Mouse (Mus musculus) MEL (cell line): ENCODE data around the gene Bbox1. TPM values are rescaled to one million over a fixed set of nuclear protein-coding genes. Genes with fewer than 3 reads are reported as not detected.

ENCODE experiments used
- DNase-seq: peaks from one replicate; pipeline ENCODE4 v3.0.0; 2011; ENCODE audit warnings: low read depth, low spot score
- H3K27ac ChIP-seq: 2 replicates; pipeline ENCODE4 v1.5.1; 2012; ENCODE audit warnings: low read depth, mild to moderate bottlenecking, control low read depth, low read length, moderate library complexity; ENCODE audit not compliant: control insufficient read depth
- H3K27me3 ChIP-seq, 2 experiments: fragments of 150-350 bp in 1 of 2; sonication (generic) in 1 of 2; 2 replicates each; pipeline ENCODE4 v1.6.1; 2012; ENCODE audit warnings: low read length in 2 of 2, mild to moderate bottlenecking in 2 of 2, improper control_type of control experiment in 1 of 2, moderate library complexity in 1 of 2; ENCODE audit not compliant: insufficient read depth in 2 of 2, control insufficient read depth in 1 of 2
- H3K36me3 ChIP-seq, 2 experiments: 2 replicates each; pipeline ENCODE4 v1.6.1; 2012 to 2014; ENCODE audit warnings: low read length in 2 of 2, improper control_type of control experiment in 1 of 2, inconsistent platforms in 1 of 2, mild to moderate bottlenecking in 1 of 2; ENCODE audit not compliant: insufficient read depth in 2 of 2, control insufficient read depth in 1 of 2
- H3K4me1 ChIP-seq, 2 experiments: fragments of 150-350 bp in 1 of 2; sonication (generic) in 1 of 2; 2 replicates each; pipeline ENCODE4 v1.6.1; 2012; ENCODE audit warnings: low read length in 2 of 2, improper control_type of control experiment in 1 of 2, mild to moderate bottlenecking in 1 of 2; ENCODE audit not compliant: insufficient read depth in 2 of 2, control insufficient read depth in 1 of 2
- H3K4me3 ChIP-seq, 2 experiments: fragments of 150-350 bp in 1 of 2; sonication (generic) in 1 of 2; 2 replicates each; pipeline ENCODE4 v1.5.1; 2012; ENCODE audit warnings: low read depth in 2 of 2, low read length in 2 of 2, mild to moderate bottlenecking in 2 of 2, moderate library complexity in 2 of 2, control low read depth in 1 of 2, improper control_type of control experiment in 1 of 2; ENCODE audit not compliant: control insufficient read depth in 1 of 2, insufficient read depth in 1 of 2
- H3K79me2 ChIP-seq: 2 replicates; pipeline ENCODE4 v1.6.1; 2012; ENCODE audit warnings: mild to moderate bottlenecking, low read length, moderate library complexity; ENCODE audit not compliant: control insufficient read depth, poor library complexity, insufficient read depth
- H3K9ac ChIP-seq: 2 replicates; pipeline ENCODE4 v1.6.1; 2012; ENCODE audit warnings: low read depth, mild to moderate bottlenecking, control low read depth, low read length, moderate library complexity; ENCODE audit not compliant: control insufficient read depth, poor library complexity, severe bottlenecking
- H3K9me3 ChIP-seq: fragments of 150-350 bp; sonication (generic); replicated peaks from 2 replicates; pipeline ENCODE4 v1.6.1; 2012; ENCODE audit warnings: mild to moderate bottlenecking, low read length, improper control_type of control experiment, moderate library complexity; ENCODE audit not compliant: insufficient read depth
- BHLHE40 ChIP-seq: IDR thresholded peaks from 2 replicates; pipeline ENCODE4 v1.6.1; 2012; ENCODE audit warnings: low read depth, mild to moderate bottlenecking, inconsistent platforms, low read length, improper control_type of control experiment, borderline replicate concordance
- CHD2 ChIP-seq: IDR thresholded peaks from 2 replicates; pipeline ENCODE4 v1.6.1; 2011; ENCODE audit warnings: low read length, improper control_type of control experiment
- CTCF ChIP-seq, 3 experiments: IDR thresholded peaks in 2 of 3; conservative IDR thresholded peaks in 1 of 3; 2 replicates each; pipeline ENCODE4 v1.5.1; 2011 to 2012; ENCODE audit warnings: low read length in 3 of 3, low read depth in 2 of 3, mild to moderate bottlenecking in 2 of 3, improper control_type of control experiment in 1 of 3, inconsistent platforms in 1 of 3, mixed read lengths in 1 of 3, moderate library complexity in 1 of 3; ENCODE audit not compliant: control insufficient read depth in 1 of 3, insufficient read depth in 1 of 3, poor library complexity in 1 of 3, severe bottlenecking in 1 of 3
- ELF1 ChIP-seq: IDR thresholded peaks from 2 replicates; pipeline ENCODE4 v1.6.1; 2014; ENCODE audit warnings: low read depth, mild to moderate bottlenecking, inconsistent platforms, low read length, improper control_type of control experiment, moderate library complexity
- HCFC1 ChIP-seq: IDR thresholded peaks from 2 replicates; pipeline ENCODE4 v1.6.1; 2012; ENCODE audit warnings: low read depth, mild to moderate bottlenecking, inconsistent platforms, low read length, improper control_type of control experiment, moderate library complexity
- JUND ChIP-seq: IDR thresholded peaks from 2 replicates; pipeline ENCODE4 v1.6.1; 2011; ENCODE audit warnings: low read depth, mild to moderate bottlenecking, improper control_type of control experiment, low read length
- MAFK ChIP-seq: IDR thresholded peaks from 2 replicates; pipeline ENCODE4 v1.6.1; 2011; ENCODE audit warnings: low read depth, mild to moderate bottlenecking, low read length, improper control_type of control experiment, borderline replicate concordance
- MEF2A ChIP-seq: IDR thresholded peaks from 2 replicates; pipeline ENCODE4 v1.6.1; 2014; ENCODE audit warnings: low read depth, mild to moderate bottlenecking, inconsistent platforms, low read length, improper control_type of control experiment; ENCODE audit not compliant: poor library complexity, insufficient replicate concordance, severe bottlenecking; ENCODE audit errors: extremely low read depth
- MXI1 ChIP-seq: IDR thresholded peaks from 2 replicates; pipeline ENCODE4 v1.6.1; 2011; ENCODE audit warnings: mild to moderate bottlenecking, low read depth, low read length, improper control_type of control experiment
- RAD21 ChIP-seq: IDR thresholded peaks from 2 replicates; pipeline ENCODE4 v1.6.1; 2011; ENCODE audit warnings: mild to moderate bottlenecking, low read depth, low read length, improper control_type of control experiment
- RCOR1 ChIP-seq: IDR thresholded peaks from 2 replicates; pipeline ENCODE4 v1.6.1; 2012; ENCODE audit warnings: low read depth, mild to moderate bottlenecking, inconsistent platforms, low read length, improper control_type of control experiment
- TAL1 ChIP-seq: IDR thresholded peaks from 2 replicates; pipeline ENCODE4 v1.6.1; 2012; ENCODE audit warnings: mild to moderate bottlenecking, inconsistent platforms, low read length, moderate library complexity, mixed read lengths
- TCF12 ChIP-seq: IDR thresholded peaks from 2 replicates; pipeline ENCODE4 v1.6.1; 2014; ENCODE audit warnings: low read depth, mild to moderate bottlenecking, inconsistent platforms, low read length, improper control_type of control experiment, moderate library complexity
- ZC3H11A ChIP-seq: IDR thresholded peaks from 2 replicates; pipeline ENCODE4 v1.6.1; 2012; ENCODE audit warnings: low read depth, mild to moderate bottlenecking, inconsistent platforms, low read length, improper control_type of control experiment
- ZMIZ1 ChIP-seq: IDR thresholded peaks from 2 replicates; pipeline ENCODE4 v1.6.1; 2012; ENCODE audit warnings: low read depth, mild to moderate bottlenecking, inconsistent platforms, low read length, improper control_type of control experiment, moderate library complexity
- ZNF384 ChIP-seq: IDR thresholded peaks from 2 replicates; pipeline ENCODE4 v1.6.1; 2012; ENCODE audit warnings: low read depth, mild to moderate bottlenecking, inconsistent platforms, low read length, improper control_type of control experiment
- polyA plus RNA-seq, 2 experiments: library from polyadenylated mRNA; stranded (reverse) in 1 of 2; unstranded in 1 of 2; fragments of >175 nt in 1 of 2; fragments of >200 nt in 1 of 2; gene quantifications; 2 replicates each; pipeline versions ENCODE4 v1.2.1 to v1.2.4; 2012; ENCODE audit warnings: low replicate concordance in 2 of 2, low read depth in 1 of 2; ENCODE audit not compliant: insufficient read length in 2 of 2, insufficient read depth in 1 of 2, missing spikeins in 1 of 2
- total RNA-seq: library from RNA; depleted of rRNA; stranded (reverse); fragments of 300-350 nt; gene quantifications from 2 replicates; pipeline ENCODE4 v1.2.3, GENCODE M21; 2012; rRNA removed

Gene Bbox1
- total RNA-seq (not detected in 2 replicates), polyA plus RNA-seq (not detected)

- no peak within 1 kb of the TSS for H3K9ac ChIP-seq
- no peak for DNase-seq
- no peaks in the 10 kb centered on the region for H3K4me1 ChIP-seq
- H3K36me3 ChIP-seq, result no peaks in the 10 kb centered on the region
- no peak within 1 kb of the TSS for H3K4me3 ChIP-seq
- no peaks in the 10 kb centered on the region for H3K9me3 ChIP-seq
- no peaks in the 10 kb centered on the region for H3K79me2 ChIP-seq
- TF ChIP-seq MXI1 (no peak), TCF12 (no peak), RCOR1 (no peak), ZC3H11A (no peak), ZMIZ1 (no peak), CHD2 (no peak), RAD21 (no peak), TAL1 (no peak), CTCF (IDR thresholded peaks at IDR 0.05 in 2 of 3, conservative IDR thresholded peaks at IDR 0.05 in 1 of 3; ENCODE audit: control insufficient read depth in 1 of 3, insufficient read depth in 1 of 3, low read depth in 2 of 3, low read length in 3 of 3, poor library complexity in 1 of 3, severe bottlenecking in 1 of 3) (no peak)
- H3K27ac ChIP-seq, result no peak within 1 kb of the TSS
- no peaks in the 10 kb centered on the region for H3K27me3 ChIP-seq
These were observed at the start of gene Bbox1 for GRCm38 (mm10) chr2:110314509-110315155. TSS of gene Bbox1 (minus strand) at chr2:110314560.

- H3K4me3 ChIP-seq, result no peak overlapping the region
- H3K4me1 ChIP-seq, result no peaks in the 10 kb centered on the region
- DNase-seq, result no peak
- TF ChIP-seq HCFC1 (no peak), ELF1 (no peak), RAD21 (no peak), MAFK (no peak), ZNF384 (no peak), BHLHE40 (no peak), JUND (no peak), MEF2A (no peak)
- no peaks in the 10 kb centered on the region for H3K27me3 ChIP-seq
- no peak overlapping the region for H3K27ac ChIP-seq
- no peaks in the 10 kb centered on the region for H3K36me3 ChIP-seq
- no peaks in the 10 kb centered on the region for H3K9me3 ChIP-seq
- no peaks in the 10 kb centered on the region for H3K79me2 ChIP-seq
- H3K9ac ChIP-seq, result no peak overlapping the region
These were observed 49.5 kb upstream of the Bbox1 start for GRCm38 (mm10) chr2:110363855-110364254.
